Mouse (Mus musculus): Measurements from ENCODE around the gene Fabp1. TPM values are rescaled to one million over a fixed set of nuclear protein-coding genes. Genes with fewer than 3 reads are reported as not detected.

Gene Fabp1
- polyA plus RNA-seq, 1 experiment, result not detected

GRCm38 (mm10) chr6:71224184-71224943 is 24.7 kb downstream of the Fabp1 start:
- H3K4me3 ChIP-seq (ENCODE audit: low read depth, low read length), result no peak overlapping the region
- no peaks in the 10 kb centered on the region for H3K9me3 ChIP-seq (replicated peaks; ENCODE audit: control insufficient read depth, insufficient read depth, low read length, poor library complexity, severe bottlenecking)
- H3K36me3 ChIP-seq (ENCODE audit: control insufficient read depth, insufficient read depth, low read length, poor library complexity, severe bottlenecking), result no peaks in the 10 kb centered on the region
- H3K9ac ChIP-seq (ENCODE audit: low read depth, poor library complexity, severe bottlenecking), result no peak overlapping the region
- no peaks in the 10 kb centered on the region for H3K4me1 ChIP-seq (ENCODE audit: control insufficient read depth, insufficient read depth, low read length)
- TF ChIP-seq CTCF (IDR thresholded peaks at IDR 0.05; ENCODE audit: low read depth, low read length) (no peak), EP300 (IDR thresholded peaks at IDR 0.05; ENCODE audit: insufficient read depth, low read depth, low read length) (no peak), POLR2A (IDR thresholded peaks at IDR 0.05; ENCODE audit: insufficient read depth, low read length) (no peak)
- no peaks in the 10 kb centered on the region for H3K27me3 ChIP-seq (ENCODE audit: control insufficient read depth, insufficient read depth, low read length, poor library complexity, severe bottlenecking)
- H3K27ac ChIP-seq (ENCODE audit: insufficient read depth, low read length), result no peak overlapping the region

GRCm38 (mm10) chr6:71226544-71226943 is 26.9 kb downstream of the Fabp1 start:
- Histone ChIP-seq H3K27me3 (ENCODE audit: control insufficient read depth, insufficient read depth, low read length, poor library complexity, severe bottlenecking) (no peaks in the 10 kb centered on the region), H3K4me3 (ENCODE audit: low read depth, low read length) (no peak overlapping the region), H3K9me3 (replicated peaks; ENCODE audit: control insufficient read depth, insufficient read depth, low read length, poor library complexity, severe bottlenecking) (no peaks in the 10 kb centered on the region), H3K27ac (ENCODE audit: insufficient read depth, low read length) (no peak overlapping the region), H3K9ac (ENCODE audit: low read depth, poor library complexity, severe bottlenecking) (no peak overlapping the region), H3K4me1 (ENCODE audit: control insufficient read depth, insufficient read depth, low read length) (no peaks in the 10 kb centered on the region), H3K36me3 (ENCODE audit: control insufficient read depth, insufficient read depth, low read length, poor library complexity, severe bottlenecking) (no peaks in the 10 kb centered on the region)
- TF ChIP-seq CTCF (IDR thresholded peaks at IDR 0.05; ENCODE audit: low read depth, low read length) (no peak), POLR2A (IDR thresholded peaks at IDR 0.05; ENCODE audit: insufficient read depth, low read length) (no peak), EP300 (IDR thresholded peaks at IDR 0.05; ENCODE audit: insufficient read depth, low read depth, low read length) (no peak)

- TF ChIP-seq EP300 (IDR thresholded peaks at IDR 0.05; ENCODE audit: insufficient read depth, low read depth, low read length), result no peak
- no peak for TF ChIP-seq POLR2A (IDR thresholded peaks at IDR 0.05; ENCODE audit: insufficient read depth, low read length)
- TF ChIP-seq CTCF (IDR thresholded peaks at IDR 0.05; ENCODE audit: low read depth, low read length), result no peak
- H3K27me3 ChIP-seq (ENCODE audit: control insufficient read depth, insufficient read depth, low read length, poor library complexity, severe bottlenecking), result no peaks in the 10 kb centered on the region
- no peak overlapping the region for H3K27ac ChIP-seq (ENCODE audit: insufficient read depth, low read length)
- H3K4me3 ChIP-seq (ENCODE audit: low read depth, low read length), result no peak overlapping the region
- H3K9me3 ChIP-seq (replicated peaks; ENCODE audit: control insufficient read depth, insufficient read depth, low read length, poor library complexity, severe bottlenecking), result no peaks in the 10 kb centered on the region
- H3K9ac ChIP-seq (ENCODE audit: low read depth, poor library complexity, severe bottlenecking), result no peak overlapping the region
- no peaks in the 10 kb centered on the region for H3K36me3 ChIP-seq (ENCODE audit: control insufficient read depth, insufficient read depth, low read length, poor library complexity, severe bottlenecking)
- no peaks in the 10 kb centered on the region for H3K4me1 ChIP-seq (ENCODE audit: control insufficient read depth, insufficient read depth, low read length)
These were observed 27.6 kb downstream of the Fabp1 start for GRCm38 (mm10) chr6:71227157-71227770.

GRCm38 (mm10) chr6:71235121-71235520 is 35.5 kb downstream of the Fabp1 start:
- TF ChIP-seq POLR2A (IDR thresholded peaks at IDR 0.05; ENCODE audit: insufficient read depth, low read length), result no peak
- TF ChIP-seq EP300 (IDR thresholded peaks at IDR 0.05; ENCODE audit: insufficient read depth, low read depth, low read length), result no peak
- TF ChIP-seq CTCF (IDR thresholded peaks at IDR 0.05; ENCODE audit: low read depth, low read length), result no peak
- H3K9ac ChIP-seq (ENCODE audit: low read depth, poor library complexity, severe bottlenecking), result no peak overlapping the region
- H3K36me3 ChIP-seq (ENCODE audit: control insufficient read depth, insufficient read depth, low read length, poor library complexity, severe bottlenecking), result no peaks in the 10 kb centered on the region
- H3K4me3 ChIP-seq (ENCODE audit: low read depth, low read length), result no peak overlapping the region
- no peaks in the 10 kb centered on the region for H3K4me1 ChIP-seq (ENCODE audit: control insufficient read depth, insufficient read depth, low read length)
- H3K27me3 ChIP-seq (ENCODE audit: control insufficient read depth, insufficient read depth, low read length, poor library complexity, severe bottlenecking), result no peaks in the 10 kb centered on the region
- H3K27ac ChIP-seq (ENCODE audit: insufficient read depth, low read length), result no peak overlapping the region
- H3K9me3 ChIP-seq (replicated peaks; ENCODE audit: control insufficient read depth, insufficient read depth, low read length, poor library complexity, severe bottlenecking), result no peaks in the 10 kb centered on the region

- Histone ChIP-seq H3K9ac (ENCODE audit: low read depth, poor library complexity, severe bottlenecking) (no peak overlapping the region), H3K27me3 (ENCODE audit: control insufficient read depth, insufficient read depth, low read length, poor library complexity, severe bottlenecking) (0 out of 2 replicates have a peak, but pooled peaks cover 1% of the 10 kb centered on the region), H3K9me3 (replicated peaks; ENCODE audit: control insufficient read depth, insufficient read depth, low read length, poor library complexity, severe bottlenecking) (no peaks in the 10 kb centered on the region), H3K4me1 (ENCODE audit: control insufficient read depth, insufficient read depth, low read length) (no peaks in the 10 kb centered on the region), H3K36me3 (ENCODE audit: control insufficient read depth, insufficient read depth, low read length, poor library complexity, severe bottlenecking) (no peaks in the 10 kb centered on the region), H3K4me3 (ENCODE audit: low read depth, low read length) (no peak overlapping the region), H3K27ac (ENCODE audit: insufficient read depth, low read length) (no peak overlapping the region)
- TF ChIP-seq EP300 (IDR thresholded peaks at IDR 0.05; ENCODE audit: insufficient read depth, low read depth, low read length) (no peak), CTCF (IDR thresholded peaks at IDR 0.05; ENCODE audit: low read depth, low read length) (no peak), POLR2A (IDR thresholded peaks at IDR 0.05; ENCODE audit: insufficient read depth, low read length) (no peak)
These were observed 36.3 kb downstream of the Fabp1 start for GRCm38 (mm10) chr6:71235944-71236343.

GRCm38 (mm10) chr6:71236506-71236905 is 36.9 kb downstream of the Fabp1 start:
- TF ChIP-seq EP300 (IDR thresholded peaks at IDR 0.05; ENCODE audit: insufficient read depth, low read depth, low read length), result no peak
- TF ChIP-seq POLR2A (IDR thresholded peaks at IDR 0.05; ENCODE audit: insufficient read depth, low read length), result no peak
- no peak for TF ChIP-seq CTCF (IDR thresholded peaks at IDR 0.05; ENCODE audit: low read depth, low read length)
- Histone ChIP-seq H3K36me3 (ENCODE audit: control insufficient read depth, insufficient read depth, low read length, poor library complexity, severe bottlenecking) (no peaks in the 10 kb centered on the region), H3K9ac (ENCODE audit: low read depth, poor library complexity, severe bottlenecking) (no peak overlapping the region), H3K4me1 (ENCODE audit: control insufficient read depth, insufficient read depth, low read length) (no peaks in the 10 kb centered on the region), H3K27me3 (ENCODE audit: control insufficient read depth, insufficient read depth, low read length, poor library complexity, severe bottlenecking) (0 out of 2 replicates have a peak, but pooled peaks cover 1% of the 10 kb centered on the region), H3K9me3 (replicated peaks; ENCODE audit: control insufficient read depth, insufficient read depth, low read length, poor library complexity, severe bottlenecking) (no peaks in the 10 kb centered on the region), H3K27ac (ENCODE audit: insufficient read depth, low read length) (no peak overlapping the region), H3K4me3 (ENCODE audit: low read depth, low read length) (no peak overlapping the region)

All from ES-Bruce4 (cell line).